Mouse (Mus musculus) MEL (cell line): Measurements from ENCODE around the gene Cyb5r2.

Source experiments
- CHD2 ChIP-seq: IDR thresholded peaks from 2 replicates; pipeline ENCODE4 v1.6.1; 2011; ENCODE audit warnings: low read length, improper control_type of control experiment
- POLR2A ChIP-seq, 2 experiments: IDR thresholded peaks; 2 replicates each; pipeline ENCODE4 v1.6.1; 2011 to 2012; ENCODE audit warnings: low read length in 2 of 2, mild to moderate bottlenecking in 2 of 2, control low read depth in 1 of 2, improper control_type of control experiment in 1 of 2, low read depth in 1 of 2, moderate library complexity in 1 of 2; ENCODE audit not compliant: control insufficient read depth in 1 of 2, insufficient read depth in 1 of 2, poor library complexity in 1 of 2
- TCF12 ChIP-seq: IDR thresholded peaks from 2 replicates; pipeline ENCODE4 v1.6.1; 2014; ENCODE audit warnings: low read depth, mild to moderate bottlenecking, inconsistent platforms, low read length, improper control_type of control experiment, moderate library complexity

- no peak for TF ChIP-seq POLR2A (IDR thresholded peaks at IDR 0.05; ENCODE audit: control insufficient read depth in 1 of 2, insufficient read depth in 1 of 2, low read depth in 1 of 2, low read length in 2 of 2, poor library complexity in 1 of 2)
- TF ChIP-seq CHD2, result no peak
- no peak for TF ChIP-seq TCF12
Measured at GRCm38 (mm10) chr7:107802138-107802537, 44.3 kb upstream of the Cyb5r2 start.
